Mouse (Mus musculus): ENCODE data around the gene Lrp8. TPM values are rescaled to one million over a fixed set of nuclear protein-coding genes. Genes with fewer than 3 reads are reported as not detected.

Lrp8 gene
- total and polyA plus RNA-seq, 2 experiments, result 0.09 to 0.11 TPM

DNA sequence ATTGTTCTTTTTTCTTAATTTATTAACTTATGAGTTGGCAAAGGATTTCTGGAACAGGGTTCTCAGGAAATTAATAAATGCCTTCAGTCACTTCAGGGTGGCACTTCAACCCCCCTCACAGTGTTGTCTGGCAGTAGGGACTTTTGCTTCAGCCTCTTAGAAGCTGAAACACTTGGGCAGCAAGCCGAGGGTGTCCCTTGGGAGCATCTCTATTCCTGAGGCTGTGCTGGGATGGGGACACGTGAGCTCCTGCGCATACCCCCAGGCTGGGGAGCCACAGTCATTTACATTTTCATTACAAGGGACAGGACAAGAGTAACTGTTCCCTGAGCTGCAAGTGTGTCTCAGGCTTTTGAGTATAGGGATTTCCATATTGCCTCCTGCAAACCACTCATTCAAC lies 35.8 kb downstream of the Lrp8 start:
- no peak for DNase-seq (ENCODE audit: extremely low read depth, low read depth, low spot score)
- no peaks in the 10 kb centered on the region for H3K36me3 ChIP-seq (ENCODE audit: control insufficient read depth, insufficient read depth, low read length)
- H3K4me3 ChIP-seq (ENCODE audit: insufficient read depth, low read depth, low read length), result no peak overlapping the region
- no peaks in the 10 kb centered on the region for H3K27me3 ChIP-seq (ENCODE audit: control insufficient read depth, insufficient read depth, low read length)
- 91% methylated on average over 3 of the region's 3 CpGs for WGBS
- H3K4me1 ChIP-seq (ENCODE audit: control insufficient read depth, insufficient read depth, low read length), result no peaks in the 10 kb centered on the region
- no peak for TF ChIP-seq POLR2A (IDR thresholded peaks at IDR 0.05; ENCODE audit: extremely low read depth, insufficient read depth, low read length)
- no peak for TF ChIP-seq CTCF (IDR thresholded peaks at IDR 0.05; ENCODE audit: low read depth, low read length)
- H3K79me2 ChIP-seq (ENCODE audit: control insufficient read depth, insufficient read depth, low read length), result no peaks in the 10 kb centered on the region
- no peak overlapping the region for H3K9ac ChIP-seq (ENCODE audit: low read depth, low read length)
- H3K27ac ChIP-seq (replicated peaks; ENCODE audit: insufficient read depth, low read depth, low read length), result no peak overlapping the region

DNA sequence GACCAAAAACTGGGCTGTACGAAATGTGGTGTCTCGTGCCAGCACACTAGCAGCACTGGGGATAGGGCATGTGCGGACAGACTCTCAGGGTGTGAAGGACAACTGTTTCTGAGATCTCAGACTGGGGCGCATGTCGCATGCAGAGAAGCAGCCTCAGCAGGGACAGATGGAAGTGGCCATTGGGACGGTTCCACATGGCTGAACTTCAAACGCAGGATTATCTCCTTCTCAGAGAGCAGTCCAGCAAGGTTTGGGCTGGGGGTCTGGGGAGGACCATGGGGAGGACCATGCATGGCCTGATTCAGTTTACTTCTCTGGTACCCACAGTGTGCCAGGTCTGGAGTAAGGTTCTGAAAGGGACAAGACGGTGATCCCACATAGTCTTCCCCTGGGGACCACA lies 41.6 kb downstream of the Lrp8 start:
- no peaks in the 10 kb centered on the region for H3K4me1 ChIP-seq (ENCODE audit: control insufficient read depth, insufficient read depth, low read length)
- no peak overlapping the region for H3K27ac ChIP-seq (replicated peaks; ENCODE audit: insufficient read depth, low read depth, low read length)
- no peaks in the 10 kb centered on the region for H3K79me2 ChIP-seq (ENCODE audit: control insufficient read depth, insufficient read depth, low read length)
- no peak overlapping the region for H3K4me3 ChIP-seq (ENCODE audit: insufficient read depth, low read depth, low read length)
- peaks cover 5% of the 10 kb centered on the region for H3K27me3 ChIP-seq (ENCODE audit: control insufficient read depth, insufficient read depth, low read length)
- no peak for DNase-seq (ENCODE audit: extremely low read depth, low read depth, low spot score)
- no peak overlapping the region for H3K9ac ChIP-seq (ENCODE audit: low read depth, low read length)
- 90% methylated on average over 8 of the region's 8 CpGs for WGBS
- TF ChIP-seq CTCF (IDR thresholded peaks at IDR 0.05; ENCODE audit: low read depth, low read length) (no peak), POLR2A (IDR thresholded peaks at IDR 0.05; ENCODE audit: extremely low read depth, insufficient read depth, low read length) (no peak)
- H3K36me3 ChIP-seq (ENCODE audit: control insufficient read depth, insufficient read depth, low read length), result no peaks in the 10 kb centered on the region

DNA sequence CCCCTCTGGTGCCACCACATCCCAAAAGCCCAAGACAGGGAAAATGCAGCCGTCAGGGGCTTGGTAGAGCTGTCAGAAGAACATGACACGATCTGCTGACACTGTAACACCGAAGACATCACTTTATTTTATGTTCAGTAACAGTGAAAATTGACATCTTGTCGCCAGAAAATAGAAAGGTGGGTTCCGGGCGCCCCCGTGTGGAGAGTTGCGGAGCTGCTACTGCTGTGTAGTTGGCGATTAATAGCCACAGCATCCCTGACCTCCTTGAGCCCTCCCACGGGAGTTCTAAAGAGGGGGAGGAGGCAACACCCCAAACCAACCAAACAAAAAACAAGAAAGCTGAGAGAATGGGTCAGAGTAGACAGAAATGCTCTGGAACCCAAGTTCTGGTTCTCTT lies 42.9 kb downstream of the Lrp8 start:
- 4% methylated on average over 10 of the region's 10 CpGs for WGBS
- no peak overlapping the region for H3K4me3 ChIP-seq (ENCODE audit: insufficient read depth, low read depth, low read length)

DNA sequence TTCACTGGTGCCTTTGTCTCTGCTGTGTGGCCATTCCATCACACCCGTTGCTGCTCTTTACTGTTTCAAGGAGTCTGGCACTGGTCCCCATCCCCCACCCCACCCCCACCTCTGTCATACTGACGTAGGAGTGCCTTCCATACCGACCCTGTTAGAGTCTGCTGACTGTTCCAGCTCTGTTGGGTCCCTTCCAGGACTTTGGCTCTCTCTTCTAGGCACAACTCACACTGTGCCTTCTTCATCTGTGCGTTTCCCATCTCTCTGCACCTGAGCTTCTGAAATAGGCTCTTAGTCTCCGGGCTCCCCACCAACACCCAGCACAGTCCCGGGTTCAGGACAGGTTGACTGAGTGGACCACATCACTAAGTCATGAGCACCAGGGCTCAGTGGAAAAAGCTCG lies 44.7 kb downstream of the Lrp8 start:
- WGBS, result 56% methylated on average over 7 of the region's 7 CpGs
- H3K27ac ChIP-seq (replicated peaks; ENCODE audit: insufficient read depth, low read depth, low read length), result no peak overlapping the region

More for the DNA sequence above, 42.9 kb downstream of the Lrp8 start:
- Histone ChIP-seq H3K36me3 (ENCODE audit: control insufficient read depth, insufficient read depth, low read length) (no peaks in the 10 kb centered on the region), H3K79me2 (ENCODE audit: control insufficient read depth, insufficient read depth, low read length) (no peaks in the 10 kb centered on the region), H3K27ac (replicated peaks; ENCODE audit: insufficient read depth, low read depth, low read length) (no peak overlapping the region), H3K9ac (ENCODE audit: low read depth, low read length) (no peak overlapping the region), H3K4me1 (ENCODE audit: control insufficient read depth, insufficient read depth, low read length) (no peaks in the 10 kb centered on the region), H3K27me3 (ENCODE audit: control insufficient read depth, insufficient read depth, low read length) (peaks cover 5% of the 10 kb centered on the region)
- TF ChIP-seq CTCF (IDR thresholded peaks at IDR 0.05; ENCODE audit: low read depth, low read length) (peak; percentile 90), POLR2A (IDR thresholded peaks at IDR 0.05; ENCODE audit: extremely low read depth, insufficient read depth, low read length) (no peak)
- peak; percentile 7 for DNase-seq (ENCODE audit: extremely low read depth, low read depth, low spot score)

DNA sequence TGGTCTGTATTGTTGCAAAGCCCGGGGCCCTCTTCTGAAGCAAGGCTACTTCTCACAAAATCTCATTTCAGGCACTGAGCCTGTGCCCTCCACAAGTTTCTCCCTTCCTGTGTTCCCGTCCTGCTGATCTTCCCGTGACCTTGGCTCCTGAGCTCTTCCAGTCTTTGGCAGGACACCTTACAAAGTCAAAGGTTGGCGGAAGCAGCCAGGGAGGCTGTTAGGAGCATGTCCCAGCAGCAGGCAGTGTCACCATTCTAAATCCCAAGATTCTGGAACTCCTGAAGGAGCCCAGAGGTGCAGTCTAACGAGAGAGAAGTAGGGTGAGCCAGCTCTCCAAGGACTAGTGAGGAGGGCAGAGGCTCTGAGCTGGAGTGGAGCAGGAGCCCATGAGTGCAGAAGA lies 46.5 kb downstream of the Lrp8 start:
- Histone ChIP-seq H3K36me3 (ENCODE audit: control insufficient read depth, insufficient read depth, low read length) (no peaks in the 10 kb centered on the region), H3K27ac (replicated peaks; ENCODE audit: insufficient read depth, low read depth, low read length) (no peak overlapping the region), H3K9ac (ENCODE audit: low read depth, low read length) (no peak overlapping the region), H3K27me3 (ENCODE audit: control insufficient read depth, insufficient read depth, low read length) (peaks cover 5% of the 10 kb centered on the region), H3K4me3 (ENCODE audit: insufficient read depth, low read depth, low read length) (no peak overlapping the region), H3K4me1 (ENCODE audit: control insufficient read depth, insufficient read depth, low read length) (no peaks in the 10 kb centered on the region), H3K79me2 (ENCODE audit: control insufficient read depth, insufficient read depth, low read length) (no peaks in the 10 kb centered on the region)
- 46% methylated on average over 5 of the region's 5 CpGs for WGBS
- peak; percentile 69 for DNase-seq (ENCODE audit: extremely low read depth, low read depth, low spot score)
- TF ChIP-seq POLR2A (IDR thresholded peaks at IDR 0.05; ENCODE audit: extremely low read depth, insufficient read depth, low read length), result no peak
- no peak for TF ChIP-seq CTCF (IDR thresholded peaks at IDR 0.05; ENCODE audit: low read depth, low read length)

More for the DNA sequence above, 44.7 kb downstream of the Lrp8 start:
- no peaks in the 10 kb centered on the region for H3K36me3 ChIP-seq (ENCODE audit: control insufficient read depth, insufficient read depth, low read length)
- no peak overlapping the region for H3K4me3 ChIP-seq (ENCODE audit: insufficient read depth, low read depth, low read length)
- TF ChIP-seq CTCF (IDR thresholded peaks at IDR 0.05; ENCODE audit: low read depth, low read length), result no peak
- TF ChIP-seq POLR2A (IDR thresholded peaks at IDR 0.05; ENCODE audit: extremely low read depth, insufficient read depth, low read length), result no peak
- no peak overlapping the region for H3K9ac ChIP-seq (ENCODE audit: low read depth, low read length)
- H3K27me3 ChIP-seq (ENCODE audit: control insufficient read depth, insufficient read depth, low read length), result peaks cover 5% of the 10 kb centered on the region
- no peaks in the 10 kb centered on the region for H3K4me1 ChIP-seq (ENCODE audit: control insufficient read depth, insufficient read depth, low read length)
- H3K79me2 ChIP-seq (ENCODE audit: control insufficient read depth, insufficient read depth, low read length), result no peaks in the 10 kb centered on the region
- DNase-seq (ENCODE audit: extremely low read depth, low read depth, low spot score), result no peak

DNA sequence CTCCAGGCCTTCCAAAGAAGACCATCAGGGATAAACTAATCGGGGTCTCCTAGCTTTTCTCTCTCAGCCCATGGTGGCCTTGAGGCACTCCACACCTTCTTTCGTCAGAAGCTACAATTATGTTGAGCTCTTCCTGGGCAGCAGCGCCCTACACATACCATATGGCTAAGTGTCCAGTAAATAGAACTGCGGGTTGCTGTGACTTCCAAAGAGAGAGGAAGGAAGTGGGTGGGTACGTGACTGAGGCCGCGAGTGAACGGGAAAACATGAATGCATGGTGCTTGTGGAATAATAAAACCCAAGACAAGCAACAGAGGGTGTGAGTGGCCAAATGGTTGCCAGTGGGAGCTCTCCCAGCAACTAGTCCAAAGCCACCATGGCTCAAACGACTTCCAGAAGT lies 47.6 kb downstream of the Lrp8 start:
- H3K79me2 ChIP-seq (ENCODE audit: control insufficient read depth, insufficient read depth, low read length), result no peaks in the 10 kb centered on the region
- H3K9ac ChIP-seq (ENCODE audit: low read depth, low read length), result no peak overlapping the region
- 75% methylated on average over 9 of the region's 9 CpGs for WGBS
- H3K36me3 ChIP-seq (ENCODE audit: control insufficient read depth, insufficient read depth, low read length), result no peaks in the 10 kb centered on the region
- H3K27ac ChIP-seq (replicated peaks; ENCODE audit: insufficient read depth, low read depth, low read length), result no peak overlapping the region
- peaks cover 5% of the 10 kb centered on the region for H3K27me3 ChIP-seq (ENCODE audit: control insufficient read depth, insufficient read depth, low read length)
- no peak for DNase-seq (ENCODE audit: extremely low read depth, low read depth, low spot score)
- H3K4me1 ChIP-seq (ENCODE audit: control insufficient read depth, insufficient read depth, low read length), result no peaks in the 10 kb centered on the region
- H3K4me3 ChIP-seq (ENCODE audit: insufficient read depth, low read depth, low read length), result no peak overlapping the region
- TF ChIP-seq POLR2A (IDR thresholded peaks at IDR 0.05; ENCODE audit: extremely low read depth, insufficient read depth, low read length), result no peak
- no peak for TF ChIP-seq CTCF (IDR thresholded peaks at IDR 0.05; ENCODE audit: low read depth, low read length)

All from liver, adult 2 months (tissue).